Mouse (Mus musculus): ENCODE measurements around the gene Defb29. TPM values are rescaled to one million over a fixed set of nuclear protein-coding genes. Genes with fewer than 3 reads are reported as not detected.

Gene Defb29
- polyA plus RNA-seq, 1 experiment from 2014 or later: not detected

DNA sequence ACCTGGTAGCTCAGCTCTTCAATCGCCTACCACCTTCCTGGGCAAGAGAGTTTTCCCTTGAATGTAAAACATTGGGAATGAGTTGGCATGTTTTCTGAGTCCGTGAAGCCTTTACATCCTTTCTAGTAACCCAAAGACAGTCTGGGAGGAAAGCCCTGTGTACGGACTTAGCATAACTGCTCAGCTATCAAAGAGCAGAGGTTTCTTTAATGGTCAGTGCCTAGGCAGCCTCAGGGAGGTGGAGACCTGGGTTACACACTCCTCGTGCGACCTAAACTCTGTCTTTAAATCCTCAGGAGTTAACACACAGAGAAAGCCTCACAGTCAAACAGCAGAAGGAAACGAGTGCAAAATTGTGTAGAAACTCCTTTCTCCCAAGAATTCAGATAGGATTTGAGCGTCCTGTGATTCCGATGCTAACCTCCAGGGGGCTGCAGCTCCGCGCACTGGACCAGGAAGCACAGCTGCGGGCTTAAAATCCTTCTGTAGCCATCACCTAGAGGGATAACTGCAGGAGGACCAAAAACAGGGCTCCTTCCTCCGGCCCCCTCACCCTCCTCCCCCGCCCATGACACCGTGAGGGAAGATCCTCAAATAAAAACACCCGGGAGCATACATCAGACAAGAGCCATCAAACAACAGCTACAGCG is 14.0 kb upstream of the Defb29 start:
- no peak overlapping the region for H3K4me2 ChIP-seq (ENCODE audit: low read depth, low read length)
- WGBS (ENCODE audit: insufficient replicate concordance): 13% methylated on average over 16 of the region's 16 CpGs

DNA sequence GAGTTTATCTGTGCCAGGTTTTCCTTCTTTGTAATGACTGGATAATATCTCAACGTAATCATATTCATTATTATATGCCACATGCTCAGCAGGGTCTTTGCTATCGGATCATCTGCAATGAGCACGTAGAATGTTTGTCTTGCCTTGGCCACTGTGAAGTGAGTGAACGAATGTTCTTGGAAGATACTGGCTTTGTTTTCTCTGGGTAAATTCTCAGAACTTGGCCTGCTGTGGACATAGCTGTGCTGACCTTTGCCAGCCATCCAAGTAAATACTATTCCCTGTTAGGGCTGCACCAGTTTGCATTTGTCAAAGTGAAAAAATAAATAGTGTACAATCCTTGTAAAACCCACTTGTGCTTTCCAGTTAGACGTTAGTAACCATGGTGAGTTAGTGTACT is 8.2 kb upstream of the Defb29 start:
- no peak overlapping the region for H3K4me3 ChIP-seq (ENCODE audit: low read depth, low read length)
- H3K9ac ChIP-seq (replicated peaks): no peak overlapping the region
- WGBS (ENCODE audit: insufficient replicate concordance): 67% methylated on average over 5 of the region's 5 CpGs
- no peaks in the 10 kb centered on the region for H3K36me3 ChIP-seq (replicated peaks; ENCODE audit: insufficient read depth, low read length)
- no peak for DNase-seq
- 0 out of 2 replicates have a peak overlapping the region, but pooled peaks have one; percentile 6 for H3K27ac ChIP-seq (ENCODE audit: low read depth)
- TF ChIP-seq EP300 (IDR thresholded peaks at IDR 0.05; ENCODE audit: low read depth) (no peak), CTCF (IDR thresholded peaks at IDR 0.05; ENCODE audit: low read depth) (no peak)
- H3K4me1 ChIP-seq (ENCODE audit: insufficient read depth): no peaks in the 10 kb centered on the region
- no peak overlapping the region for H3K4me2 ChIP-seq (ENCODE audit: low read depth, low read length)
- H3K9me3 ChIP-seq (ENCODE audit: low read length): no peaks in the 10 kb centered on the region
- ATAC-seq: no peak
- H3K27me3 ChIP-seq (ENCODE audit: insufficient read depth, low read length): no peaks in the 10 kb centered on the region

More for the DNA sequence above, 14.0 kb upstream of the Defb29 start:
- Histone ChIP-seq H3K4me1 (ENCODE audit: insufficient read depth) (no peaks in the 10 kb centered on the region), H3K9ac (replicated peaks) (no peak overlapping the region), H3K27ac (ENCODE audit: low read depth) (no peak overlapping the region), H3K4me3 (ENCODE audit: low read depth, low read length) (no peak overlapping the region), H3K36me3 (replicated peaks; ENCODE audit: insufficient read depth, low read length) (no peaks in the 10 kb centered on the region), H3K27me3 (ENCODE audit: insufficient read depth, low read length) (no peaks in the 10 kb centered on the region; the same call in 1 of the 2 replicates), H3K9me3 (ENCODE audit: low read length) (no peaks in the 10 kb centered on the region)
- TF ChIP-seq EP300 (IDR thresholded peaks at IDR 0.05; ENCODE audit: low read depth) (no peak), CTCF (IDR thresholded peaks at IDR 0.05; ENCODE audit: low read depth) (peak; percentile 69)
- ATAC-seq (no peak), DNase-seq (peak; percentile 55)

DNA sequence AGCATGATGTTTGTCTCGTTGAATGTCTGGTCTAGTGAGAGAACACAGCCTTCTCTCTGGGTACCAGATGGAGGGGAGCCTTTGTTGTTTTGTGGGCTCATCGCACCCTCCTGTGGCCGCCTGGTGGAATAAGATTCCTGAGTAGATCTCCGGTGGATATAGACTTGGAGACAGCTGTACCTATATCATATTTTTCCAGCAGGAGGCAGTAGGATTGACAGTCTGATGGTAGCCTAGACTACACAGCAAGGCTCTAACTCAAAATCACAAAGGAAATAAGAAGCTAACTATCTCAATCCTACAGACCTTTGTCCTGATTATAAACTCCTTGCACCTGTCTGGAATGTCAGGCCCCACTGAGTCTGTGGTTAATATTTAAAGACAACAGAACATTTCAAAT is 4.8 kb upstream of the Defb29 start:
- Histone ChIP-seq H3K36me3 (replicated peaks; ENCODE audit: insufficient read depth, low read length) (no peaks in the 10 kb centered on the region), H3K4me3 (ENCODE audit: low read depth, low read length) (no peak overlapping the region), H3K9ac (replicated peaks) (no peak overlapping the region), H3K9me3 (ENCODE audit: low read length) (no peaks in the 10 kb centered on the region), H3K27ac (ENCODE audit: low read depth) (no peak overlapping the region), H3K4me1 (ENCODE audit: insufficient read depth) (no peaks in the 10 kb centered on the region), H3K4me2 (ENCODE audit: low read depth, low read length) (no peak overlapping the region), H3K27me3 (ENCODE audit: insufficient read depth, low read length) (no peaks in the 10 kb centered on the region)
- peak; percentile 23 for DNase-seq
- 20% methylated on average over 4 of the region's 4 CpGs for WGBS (ENCODE audit: insufficient replicate concordance)
- TF ChIP-seq CTCF (IDR thresholded peaks at IDR 0.05; ENCODE audit: low read depth) (peak; percentile 59), EP300 (IDR thresholded peaks at IDR 0.05; ENCODE audit: low read depth) (no peak)
- peak; percentile 27; the same call in 1 of the 2 replicates for ATAC-seq

DNA sequence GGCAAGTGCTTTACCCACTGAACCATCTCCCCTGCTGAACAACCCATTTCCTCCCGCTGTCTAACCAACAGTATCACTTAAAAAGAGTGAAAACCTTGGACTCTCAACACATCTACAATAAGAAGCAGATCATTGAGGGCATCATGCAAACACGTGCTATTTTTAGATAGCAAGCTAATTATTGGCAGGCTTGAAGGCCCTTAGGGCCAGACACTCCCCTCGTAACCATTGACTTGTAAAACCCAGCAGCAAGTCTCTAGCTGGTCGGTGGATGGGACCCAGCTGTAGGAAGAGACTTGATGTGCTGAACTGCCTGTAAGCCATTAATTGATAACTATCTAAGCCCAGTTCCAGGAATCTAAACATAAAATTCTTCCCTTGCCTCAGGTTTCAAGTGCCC is 3.6 kb upstream of the Defb29 start:
- no peak for DNase-seq
- no peaks in the 10 kb centered on the region for H3K4me1 ChIP-seq (ENCODE audit: insufficient read depth)
- no peaks in the 10 kb centered on the region for H3K9me3 ChIP-seq (ENCODE audit: low read length)
- no peak overlapping the region for H3K4me3 ChIP-seq (ENCODE audit: low read depth, low read length)
- ATAC-seq: no peak
- no peak overlapping the region for H3K9ac ChIP-seq (replicated peaks)
- no peaks in the 10 kb centered on the region for H3K27me3 ChIP-seq (ENCODE audit: insufficient read depth, low read length)
- H3K36me3 ChIP-seq (replicated peaks; ENCODE audit: insufficient read depth, low read length): no peaks in the 10 kb centered on the region
- no peak for TF ChIP-seq EP300 (IDR thresholded peaks at IDR 0.05; ENCODE audit: low read depth)
- no peak for TF ChIP-seq CTCF (IDR thresholded peaks at IDR 0.05; ENCODE audit: low read depth)
- no peak overlapping the region for H3K27ac ChIP-seq (ENCODE audit: low read depth)
- H3K4me2 ChIP-seq (ENCODE audit: low read depth, low read length): no peak overlapping the region
- WGBS (ENCODE audit: insufficient replicate concordance): 65% methylated on average over 4 of the region's 4 CpGs

DNA sequence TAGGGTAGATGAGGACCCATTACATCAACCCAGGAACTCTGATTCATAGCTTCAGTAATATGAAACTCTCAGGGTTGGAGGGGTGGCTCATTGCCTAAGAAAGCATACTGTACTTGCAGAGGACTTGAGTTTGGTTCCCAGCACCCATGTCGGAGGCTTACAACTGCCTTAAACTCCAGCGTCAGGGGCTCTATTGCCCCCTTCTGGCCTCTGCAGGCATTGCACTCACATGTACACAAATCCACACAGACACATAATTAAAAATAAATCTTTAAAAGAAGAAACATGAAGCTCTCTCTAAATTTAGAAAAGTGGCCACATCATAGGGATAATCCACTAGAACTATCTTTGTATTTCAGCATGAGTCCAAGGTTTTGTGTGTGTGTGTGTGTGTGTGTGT is 3.0 kb upstream of the Defb29 start:
- Histone ChIP-seq H3K27ac (ENCODE audit: low read depth) (no peak overlapping the region), H3K4me3 (ENCODE audit: low read depth, low read length) (no peak overlapping the region), H3K4me1 (ENCODE audit: insufficient read depth) (no peaks in the 10 kb centered on the region), H3K4me2 (ENCODE audit: low read depth, low read length) (no peak overlapping the region), H3K9me3 (ENCODE audit: low read length) (no peaks in the 10 kb centered on the region), H3K36me3 (replicated peaks; ENCODE audit: insufficient read depth, low read length) (no peaks in the 10 kb centered on the region), H3K9ac (replicated peaks) (no peak overlapping the region), H3K27me3 (ENCODE audit: insufficient read depth, low read length) (no peaks in the 10 kb centered on the region)
- DNase-seq: no peak
- peak; percentile 34 for TF ChIP-seq CTCF (IDR thresholded peaks at IDR 0.05; ENCODE audit: low read depth)
- no peak for TF ChIP-seq EP300 (IDR thresholded peaks at IDR 0.05; ENCODE audit: low read depth)
- WGBS (ENCODE audit: insufficient replicate concordance): 58% methylated on average over 2 of the region's 2 CpGs
- no peak for ATAC-seq

DNA sequence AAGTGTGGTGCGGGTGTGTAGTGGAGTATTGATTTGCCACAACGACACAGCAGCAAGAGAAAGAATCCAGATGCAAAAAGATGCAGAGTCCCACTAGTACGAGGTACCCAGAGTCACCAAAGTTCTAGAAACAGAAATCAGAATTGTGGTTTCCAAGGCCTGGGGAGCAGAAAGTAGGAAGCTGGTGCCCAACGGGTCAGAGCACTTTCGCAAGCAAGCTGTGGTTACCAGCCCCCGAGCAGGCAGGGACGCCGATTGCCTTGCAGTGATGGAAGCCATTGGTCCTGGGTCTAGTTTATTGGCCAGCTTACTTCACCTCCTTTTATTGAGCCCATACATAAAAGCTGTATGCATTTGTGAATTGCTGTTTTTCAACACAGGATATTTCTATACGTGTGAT is 2.1 kb upstream of the Defb29 start:
- ATAC-seq (no peak), DNase-seq (no peak)
- no peak overlapping the region for H3K9ac ChIP-seq (replicated peaks)
- no peak overlapping the region for H3K4me3 ChIP-seq (ENCODE audit: low read depth, low read length)
- H3K4me2 ChIP-seq (ENCODE audit: low read depth, low read length): no peak overlapping the region
- H3K27ac ChIP-seq (ENCODE audit: low read depth): no peak overlapping the region
- H3K27me3 ChIP-seq (ENCODE audit: insufficient read depth, low read length): no peaks in the 10 kb centered on the region
- no peaks in the 10 kb centered on the region for H3K36me3 ChIP-seq (replicated peaks; ENCODE audit: insufficient read depth, low read length)
- H3K9me3 ChIP-seq (ENCODE audit: low read length): no peaks in the 10 kb centered on the region
- 44% methylated on average over 9 of the region's 9 CpGs for WGBS (ENCODE audit: insufficient replicate concordance)
- H3K4me1 ChIP-seq (ENCODE audit: insufficient read depth): no peaks in the 10 kb centered on the region
- no peak for TF ChIP-seq CTCF (IDR thresholded peaks at IDR 0.05; ENCODE audit: low read depth)
- TF ChIP-seq EP300 (IDR thresholded peaks at IDR 0.05; ENCODE audit: low read depth): no peak
